Mouse (Mus musculus) testis, adult 2 months (tissue): ENCODE measurements around the gene Macf1.

Experiments
- CTCF ChIP-seq: fragments of 200-500 bp; IDR thresholded peaks from 2 replicates; pipeline ENCODE4 v1.5.1; 2012; ENCODE audit warnings: low read depth, mild to moderate bottlenecking, inconsistent platforms, low read length, moderate library complexity; ENCODE audit not compliant: control insufficient read depth, insufficient read depth, insufficient replicate concordance
- POLR2A ChIP-seq: fragments of 200-500 bp; IDR thresholded peaks from 2 replicates; pipeline ENCODE4 v1.6.1; 2012; ENCODE audit warnings: low read depth, mild to moderate bottlenecking, inconsistent platforms, low read length, moderate library complexity; ENCODE audit not compliant: control insufficient read depth

- no peak for TF ChIP-seq CTCF
- no peak for TF ChIP-seq POLR2A
Observed at GRCm38 (mm10) chr4:123401265-123401664, 282.9 kb downstream of the Macf1 start.
